Mouse (Mus musculus) liver, embryonic 13.5 days (tissue): ENCODE data around the gene Becn1. TPM values are rescaled to one million over a fixed set of nuclear protein-coding genes. Genes with fewer than 3 reads are reported as not detected.

Experiments used
- ATAC-seq: fragments of 200-750 bp; cut with Nextera tagmentation; 2 replicates; pipeline ENCODE4 v1.8.0; 2017; ENCODE audit warnings: low read depth, mild to moderate bottlenecking, moderate number of reproducible peaks, moderate library complexity
- DNase-seq: peaks from one replicate; pipeline ENCODE4 v3.0.0; 2022
- H3K27ac ChIP-seq: fragments of 300-500 bp; sonication (generic); 2 replicates; pipeline ENCODE4 v1.5.1; 2015; ENCODE audit warnings: moderate library complexity, mild to moderate bottlenecking, inconsistent platforms
- H3K27me3 ChIP-seq: fragments of 300-500 bp; sonication (generic); 2 replicates; pipeline ENCODE4 v1.6.1; 2015; ENCODE audit warnings: mild to moderate bottlenecking, inconsistent platforms
- H3K36me3 ChIP-seq: fragments of 300-500 bp; sonication (generic); 2 replicates; pipeline ENCODE4 v1.6.1; 2015; ENCODE audit warnings: mild to moderate bottlenecking, inconsistent platforms
- H3K4me1 ChIP-seq: fragments of 300-500 bp; sonication (generic); replicated peaks from 2 replicates; pipeline ENCODE4 v1.6.1; 2015; ENCODE audit warnings: inconsistent platforms
- H3K4me2 ChIP-seq: fragments of 300-500 bp; sonication (generic); 2 replicates; pipeline ENCODE4 v1.6.1; 2015; ENCODE audit warnings: inconsistent platforms, mild to moderate bottlenecking, moderate library complexity
- H3K4me3 ChIP-seq: fragments of 300-500 bp; sonication (generic); replicated peaks from 2 replicates; pipeline ENCODE4 v1.5.1; 2015; ENCODE audit warnings: mild to moderate bottlenecking, inconsistent platforms
- H3K9ac ChIP-seq: fragments of 300-500 bp; sonication (generic); 2 replicates; pipeline ENCODE4 v1.6.1; 2015; ENCODE audit warnings: mild to moderate bottlenecking, inconsistent platforms
- H3K9me3 ChIP-seq: fragments of 300-500 bp; sonication (generic); replicated peaks from 2 replicates; pipeline ENCODE4 v1.6.1; 2016; ENCODE audit warnings: inconsistent platforms
- WGBS: fragments of 180-500 bp; shearing (Covaris S2); methylation state at CpG from one replicate; pipeline ENCODE4 v1.1.7; 2015; ENCODE audit not compliant: insufficient replicate concordance; 5-methylcytosine and 5-hydroxymethylcytosine counted together
- polyA plus RNA-seq: library from polyadenylated mRNA; unstranded; fragments of >200 nt; fragmentation: Nextera tagmentation; extraction: Ambion mirVana; gene quantifications from 2 replicates; pipeline ENCODE4 v1.2.1, GENCODE M21; 2015

Becn1 gene
- polyA plus RNA-seq, 1 experiment from 2014 or later: 108 TPM

DNA sequence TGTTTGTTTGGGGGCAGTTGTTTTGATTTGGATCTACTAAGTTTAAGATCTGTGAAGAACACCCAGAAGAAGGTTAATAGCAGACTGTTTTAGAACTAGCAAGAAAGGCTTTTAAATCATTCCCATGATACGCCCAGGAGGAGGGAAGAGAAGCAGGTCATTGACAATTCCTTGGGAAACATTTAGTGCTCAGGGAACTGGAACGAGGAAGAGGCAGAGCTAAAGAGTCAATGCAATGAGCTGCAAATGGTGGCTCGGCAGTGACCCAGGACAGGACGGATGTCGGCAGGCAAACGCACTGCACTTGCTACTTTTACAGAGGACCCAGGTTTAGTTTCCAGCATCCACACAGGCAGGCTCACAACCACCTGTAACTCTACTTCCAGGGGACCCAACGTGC, 21.2 kb downstream of the Becn1 start:
- H3K9ac ChIP-seq: no peak overlapping the region
- H3K4me2 ChIP-seq: no peak overlapping the region
- 51% methylated on average over 7 of the region's 7 CpGs for WGBS
- no peak for ATAC-seq
- H3K4me1 ChIP-seq: peaks cover 39% of the 10 kb centered on the region
- peaks cover 32% of the 10 kb centered on the region for H3K36me3 ChIP-seq
- H3K4me3 ChIP-seq: no peak overlapping the region
- no peak overlapping the region for H3K27ac ChIP-seq
- no peaks in the 10 kb centered on the region for H3K27me3 ChIP-seq
- no peak for DNase-seq
- H3K9me3 ChIP-seq: no peaks in the 10 kb centered on the region

DNA sequence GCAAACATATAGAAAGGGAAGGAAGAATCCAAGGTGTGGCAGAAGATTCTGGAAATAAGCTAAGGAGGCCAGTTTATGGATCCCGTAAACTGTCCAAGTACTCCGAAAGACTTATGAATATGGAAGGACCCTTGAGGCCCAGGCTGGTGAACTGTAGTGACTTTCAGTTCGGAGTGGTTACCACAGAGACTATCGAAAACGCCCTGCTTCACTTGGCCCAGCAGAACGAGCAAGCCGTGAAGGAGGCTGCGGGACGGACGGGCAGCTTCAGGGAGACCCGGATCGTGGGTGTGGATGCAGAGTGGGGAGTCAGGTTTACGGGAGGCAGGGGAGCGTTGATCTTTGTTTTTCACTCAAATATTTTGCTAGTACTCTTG, 22.9 kb downstream of the Becn1 start:
- Histone ChIP-seq H3K4me2 (peak overlapping the region; percentile 90), H3K4me3 (peak overlapping the region; percentile 78), H3K9me3 (no peaks in the 10 kb centered on the region), H3K4me1 (peaks cover 40% of the 10 kb centered on the region), H3K9ac (peak overlapping the region; percentile 86), H3K36me3 (peaks cover 20% of the 10 kb centered on the region), H3K27ac (peak overlapping the region; percentile 68), H3K27me3 (no peaks in the 10 kb centered on the region)
- 60% methylated on average over 14 of the region's 14 CpGs for WGBS
- ATAC-seq (peak; percentile 43), DNase-seq (no peak)

DNA sequence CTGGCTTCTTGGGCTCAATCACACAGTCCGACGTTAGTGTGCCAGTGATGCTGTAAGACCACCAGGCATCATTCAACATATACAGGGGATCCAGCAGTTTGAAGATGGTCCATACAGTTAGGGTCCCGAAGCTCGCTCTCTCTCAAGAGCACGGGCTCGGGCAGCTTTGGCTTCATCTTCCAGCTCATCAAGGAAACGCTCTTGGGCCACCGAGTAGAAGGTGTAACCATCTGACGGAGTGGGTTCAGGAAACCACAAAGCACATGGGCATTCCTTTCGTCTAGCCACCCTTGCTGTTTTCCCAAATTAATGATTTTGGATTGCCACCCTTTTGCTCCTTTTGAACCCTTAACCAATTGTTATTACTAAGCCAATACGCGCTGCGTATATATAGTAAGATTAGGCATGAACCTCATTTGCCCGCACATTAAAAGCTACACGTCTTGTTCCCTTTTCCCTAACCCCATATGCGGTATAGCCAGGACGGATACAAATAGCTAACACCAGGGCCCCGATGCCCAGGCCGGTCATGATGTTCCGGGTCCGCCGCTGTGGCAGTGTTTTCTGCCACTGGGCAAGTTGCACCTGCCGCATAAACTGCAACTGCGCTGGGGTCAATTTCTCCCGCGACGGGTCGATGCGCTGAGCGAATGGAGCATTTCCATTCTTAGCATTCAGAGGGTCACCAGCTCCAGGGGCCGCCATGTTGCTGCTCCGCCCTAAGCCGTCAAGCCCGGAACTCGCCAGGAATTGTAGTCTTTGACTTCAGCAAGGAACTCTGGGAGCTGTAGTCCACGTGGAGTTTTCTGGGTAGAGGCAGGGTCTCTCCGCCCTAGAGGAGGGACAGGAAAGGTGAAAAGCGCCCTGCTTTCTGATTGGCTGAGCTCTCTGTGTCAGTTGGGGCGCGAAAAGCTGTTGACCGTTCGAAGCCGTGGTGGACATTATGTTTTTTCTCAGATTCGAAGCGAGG, 23.6 kb downstream of the Becn1 start, which contains the start of the genes Cntd1 and Coa3:
Gene Cntd1, plus strand, starts transcription at position 790 of the 970 bp plus-strand sequence.
Gene Coa3, minus strand, starts transcription at position 892 of the 970 bp plus-strand sequence.
- Histone ChIP-seq H3K36me3 (peaks cover 20% of the 10 kb centered on the region), H3K27me3 (no peaks in the 10 kb centered on the region), H3K27ac (peak within 1 kb of the TSS; percentile 83), H3K4me2 (peak within 1 kb of the TSS; percentile 90), H3K4me3 (peak within 1 kb of the TSS; percentile 78), H3K9me3 (no peaks in the 10 kb centered on the region), H3K4me1 (peaks cover 40% of the 10 kb centered on the region), H3K9ac (peak within 1 kb of the TSS; percentile 86)
- WGBS: 4% methylated on average over 45 of the region's 45 CpGs
- DNase-seq (peak; percentile 83), ATAC-seq (peak; percentile 94)

DNA sequence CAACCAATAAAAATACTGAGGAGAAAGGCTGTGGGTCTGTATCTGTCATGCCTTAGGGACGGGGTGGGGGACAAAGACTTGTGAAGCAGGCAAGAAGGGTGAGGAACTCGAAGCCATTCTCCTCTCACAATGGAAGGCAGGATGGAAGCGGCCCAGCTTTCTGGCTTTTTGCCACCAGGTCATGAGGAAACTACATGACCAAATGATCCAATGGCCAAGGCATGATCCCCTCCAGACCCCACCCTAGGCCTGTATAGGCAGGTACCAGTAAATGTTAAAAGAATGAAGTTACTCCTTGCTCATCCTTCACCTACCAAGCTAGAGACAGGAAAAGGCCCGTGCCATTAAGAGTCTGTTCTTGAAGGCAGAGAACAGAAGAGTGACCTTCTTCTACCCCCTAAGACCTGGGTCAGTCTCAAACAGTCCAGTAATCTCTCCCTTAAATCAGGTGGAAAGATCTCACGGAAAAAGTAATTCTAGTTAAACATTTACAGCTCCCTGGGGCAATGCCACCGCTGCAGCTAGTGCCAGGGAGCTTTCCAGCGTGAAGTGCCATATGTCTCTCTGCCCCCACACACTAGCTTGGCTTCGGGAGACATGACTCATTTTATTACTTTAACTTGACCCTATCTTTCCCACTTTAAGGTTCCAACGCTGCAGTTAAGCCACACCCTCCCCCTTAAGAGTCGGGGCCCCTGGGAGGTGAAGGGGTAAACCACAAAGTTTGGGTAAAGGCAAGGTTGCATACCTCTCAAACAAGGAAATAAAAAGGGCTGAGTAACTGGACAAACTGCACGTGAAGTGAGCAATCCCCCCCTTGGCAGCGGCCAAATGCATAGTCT, 24.5 kb downstream of the Becn1 start:
- peak overlapping the region; percentile 86 for H3K9ac ChIP-seq
- DNase-seq (no peak), ATAC-seq (peak; percentile 32; the same call in 1 of the 2 replicates)
- H3K4me2 ChIP-seq: peak overlapping the region; percentile 90
- peaks cover 35% of the 10 kb centered on the region for H3K4me1 ChIP-seq
- H3K4me3 ChIP-seq: peak overlapping the region; percentile 78
- no peaks in the 10 kb centered on the region for H3K27me3 ChIP-seq
- peak overlapping the region; percentile 83 for H3K27ac ChIP-seq
- no peaks in the 10 kb centered on the region for H3K9me3 ChIP-seq
- 42% methylated on average over 12 of the region's 12 CpGs for WGBS
- H3K36me3 ChIP-seq: peaks cover 20% of the 10 kb centered on the region

DNA sequence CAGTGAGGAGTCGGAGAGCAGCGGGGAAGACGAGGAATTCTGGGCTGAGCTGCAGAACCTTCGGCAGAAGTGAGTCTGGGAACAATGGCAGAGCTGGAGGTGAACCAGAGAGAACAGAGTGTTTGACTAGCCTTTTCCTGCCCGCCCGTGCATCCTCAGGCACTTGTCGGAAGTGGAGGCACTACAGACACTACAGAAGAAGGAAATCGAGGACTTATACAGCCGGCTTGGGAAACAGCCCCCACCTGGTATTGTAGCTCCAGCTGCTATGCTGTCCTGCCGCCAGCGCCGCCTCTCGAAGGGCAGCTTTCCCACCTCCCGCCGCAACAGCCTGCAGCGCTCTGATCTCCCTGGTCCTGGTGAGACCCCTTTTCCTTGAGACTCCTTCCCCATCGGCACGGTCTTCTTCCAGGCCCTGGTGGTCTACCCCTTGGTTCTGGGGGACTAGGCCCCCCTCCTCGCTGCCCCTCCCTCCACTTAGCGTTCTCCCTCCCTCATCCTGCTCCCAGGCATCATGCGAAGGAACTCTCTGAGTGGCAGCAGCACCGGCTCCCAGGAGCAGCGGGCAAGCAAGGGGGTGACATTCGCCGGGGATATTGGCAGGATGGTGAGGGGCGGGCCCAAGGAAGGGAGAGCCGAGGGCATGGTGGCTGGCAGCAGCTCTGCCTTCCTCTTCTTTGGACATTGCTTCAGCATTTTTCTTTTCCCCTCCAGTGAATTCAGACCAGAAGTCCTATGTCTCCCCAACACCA, 25.6 kb downstream of the Becn1 start:
- Histone ChIP-seq H3K27me3 (no peaks in the 10 kb centered on the region), H3K36me3 (peaks cover 20% of the 10 kb centered on the region), H3K9me3 (no peaks in the 10 kb centered on the region), H3K27ac (peak overlapping the region; percentile 83; the same call in 1 of the 2 replicates), H3K9ac (peak overlapping the region; percentile 86), H3K4me1 (peaks cover 35% of the 10 kb centered on the region), H3K4me3 (peak overlapping the region; percentile 78), H3K4me2 (peak overlapping the region; percentile 90)
- WGBS: 64% methylated on average over 27 of the region's 27 CpGs
- ATAC-seq: no peak
- no peak for DNase-seq

DNA sequence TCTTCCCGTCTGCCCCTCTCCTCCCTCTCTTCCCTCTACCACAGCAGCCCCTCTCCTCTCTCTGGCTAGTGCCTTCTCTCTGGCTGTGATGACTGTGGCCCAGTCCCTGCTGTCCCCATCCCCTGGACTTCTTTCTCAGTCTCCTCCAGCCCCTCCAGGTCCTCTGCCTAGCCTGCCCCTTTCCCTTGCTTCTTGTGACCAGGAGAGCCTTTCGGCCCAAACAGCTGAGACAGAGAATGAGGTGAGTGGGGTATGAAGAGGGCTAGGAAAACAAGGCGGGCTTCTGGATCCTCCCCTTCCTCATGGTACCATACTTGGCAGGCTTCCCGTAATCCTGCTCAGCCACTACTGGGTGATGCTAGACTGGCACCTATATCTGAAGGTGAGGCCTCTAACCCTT, 26.8 kb downstream of the Becn1 start:
- Histone ChIP-seq H3K4me3 (no peak overlapping the region), H3K9ac (no peak overlapping the region), H3K36me3 (peaks cover 20% of the 10 kb centered on the region), H3K4me2 (no peak overlapping the region), H3K27ac (no peak overlapping the region), H3K27me3 (0 out of 2 replicates have a peak, but pooled peaks cover 9% of the 10 kb centered on the region), H3K9me3 (no peaks in the 10 kb centered on the region), H3K4me1 (peaks cover 43% of the 10 kb centered on the region)
- ATAC-seq: no peak
- WGBS: 79% methylated on average over 4 of the region's 4 CpGs
- no peak for DNase-seq

DNA sequence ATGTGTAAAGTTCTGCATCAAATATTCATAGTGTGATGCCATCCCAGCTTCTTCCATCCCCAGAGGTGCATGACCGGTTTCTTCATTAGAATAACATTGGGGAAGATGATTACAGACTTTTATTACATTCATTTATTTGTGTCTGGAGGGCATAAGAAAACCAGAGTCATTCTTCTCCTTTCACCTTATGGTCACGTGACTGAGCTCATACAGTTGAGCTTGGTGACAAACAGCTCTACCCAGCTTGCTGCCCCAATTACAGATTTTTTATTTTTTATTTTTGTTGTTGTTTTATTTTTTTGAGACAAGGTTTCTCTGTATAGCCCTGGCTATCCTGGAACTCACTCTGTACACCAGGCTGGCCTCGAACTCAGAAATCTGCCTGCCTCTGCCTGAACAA, 29.6 kb downstream of the Becn1 start:
- 80% methylated on average over 3 of the region's 3 CpGs for WGBS
- no peak for ATAC-seq

DNA sequence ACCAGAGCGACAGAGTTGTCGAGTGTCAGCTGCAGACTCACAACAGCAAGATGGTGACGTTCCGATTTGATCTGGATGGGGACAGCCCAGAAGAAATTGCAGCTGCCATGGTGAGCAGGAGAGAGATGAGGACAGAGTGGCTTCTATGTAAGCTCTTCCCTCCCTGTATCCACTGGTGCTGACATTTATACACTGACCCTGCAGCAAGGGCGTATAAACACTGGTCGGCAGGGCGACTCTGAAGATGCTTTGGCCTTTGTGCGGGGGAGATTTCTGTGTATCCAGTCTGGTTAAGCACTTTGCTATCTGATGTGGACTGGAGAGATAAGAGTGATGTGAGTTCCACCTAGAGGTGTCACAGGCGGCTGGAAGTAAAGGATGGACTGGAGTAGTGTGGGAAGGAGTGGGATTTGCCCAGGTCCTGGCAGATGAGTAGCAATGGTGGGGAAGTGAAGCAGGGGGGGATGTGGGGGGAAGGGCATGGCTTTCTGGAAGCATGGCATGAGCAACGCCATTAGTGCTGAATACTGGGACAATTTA, 32.4 kb downstream of the Becn1 start:
- Histone ChIP-seq H3K27ac (0 out of 2 replicates have a peak overlapping the region, but pooled peaks have one; percentile 14), H3K9me3 (no peaks in the 10 kb centered on the region), H3K4me1 (peaks cover 40% of the 10 kb centered on the region), H3K4me3 (no peak overlapping the region), H3K9ac (no peak overlapping the region), H3K27me3 (peaks cover 50% of the 10 kb centered on the region), H3K36me3 (peaks cover 4% of the 10 kb centered on the region; the same call in 1 of the 2 replicates), H3K4me2 (no peak overlapping the region)
- 19% methylated on average over 10 of the region's 10 CpGs for WGBS
- DNase-seq (no peak), ATAC-seq (peak; percentile 74)

More for the DNA sequence above, 29.6 kb downstream of the Becn1 start:
- H3K27ac ChIP-seq: no peak overlapping the region
- DNase-seq: no peak
- no peak overlapping the region for H3K4me2 ChIP-seq
- H3K4me1 ChIP-seq: peaks cover 49% of the 10 kb centered on the region
- H3K4me3 ChIP-seq: no peak overlapping the region
- H3K9me3 ChIP-seq: no peaks in the 10 kb centered on the region
- H3K27me3 ChIP-seq: peaks cover 22% of the 10 kb centered on the region
- H3K36me3 ChIP-seq: peaks cover 21% of the 10 kb centered on the region
- H3K9ac ChIP-seq: no peak overlapping the region

DNA sequence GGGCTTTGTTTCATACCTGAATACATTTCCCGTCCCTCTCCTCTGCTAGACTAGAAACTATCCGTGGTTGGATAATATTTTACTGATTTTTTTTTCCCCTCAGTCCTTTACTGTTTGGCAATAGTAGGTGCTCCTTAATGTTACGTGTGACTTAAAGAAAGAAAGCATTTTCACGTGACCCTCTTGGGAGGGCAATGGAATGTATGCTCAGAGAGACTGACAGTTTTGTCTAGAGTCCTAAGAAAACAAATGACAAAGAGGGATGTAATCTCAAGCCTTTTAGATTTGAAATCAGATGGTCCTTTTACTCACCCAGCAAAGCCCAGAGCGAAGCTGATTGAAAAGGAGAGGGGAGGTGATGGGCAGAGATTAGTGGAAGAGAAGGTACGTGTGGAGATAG, 36.2 kb downstream of the Becn1 start:
- Histone ChIP-seq H3K9me3 (no peaks in the 10 kb centered on the region), H3K4me1 (peaks cover 71% of the 10 kb centered on the region), H3K4me3 (no peak overlapping the region), H3K27me3 (peaks cover 76% of the 10 kb centered on the region), H3K9ac (no peak overlapping the region), H3K36me3 (peaks cover 4% of the 10 kb centered on the region; the same call in 1 of the 2 replicates), H3K27ac (no peak overlapping the region), H3K4me2 (no peak overlapping the region)
- 47% methylated on average over 6 of the region's 6 CpGs for WGBS
- ATAC-seq (no peak), DNase-seq (no peak)

DNA sequence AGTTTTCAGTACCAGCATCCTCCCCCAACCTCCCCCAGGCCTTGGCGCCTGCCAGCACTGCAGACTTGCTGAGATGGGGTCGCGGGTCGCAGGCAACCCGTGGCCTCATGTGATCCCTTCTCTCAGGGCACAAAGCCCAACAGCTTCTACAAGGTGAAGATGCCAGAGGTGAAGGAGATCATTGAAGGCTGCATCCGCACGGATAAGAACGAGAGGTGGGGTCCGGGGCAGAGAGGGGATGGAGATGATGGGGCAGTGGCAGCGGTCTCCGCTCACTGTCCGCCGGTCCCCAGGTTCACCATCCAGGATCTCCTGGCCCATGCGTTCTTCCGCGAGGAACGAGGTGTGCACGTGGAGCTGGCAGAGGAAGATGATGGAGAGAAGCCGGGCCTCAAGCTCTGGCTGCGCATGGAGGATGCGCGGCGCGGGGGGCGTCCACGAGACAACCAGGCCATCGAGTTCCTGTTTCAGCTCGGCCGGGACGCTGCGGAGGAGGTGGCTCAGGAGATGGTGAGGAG, 37.1 kb downstream of the Becn1 start:
- no peaks in the 10 kb centered on the region for H3K9me3 ChIP-seq
- ATAC-seq (no peak), DNase-seq (no peak)
- H3K27ac ChIP-seq: no peak overlapping the region
- peaks cover 69% of the 10 kb centered on the region for H3K27me3 ChIP-seq
- H3K4me2 ChIP-seq: peak overlapping the region; percentile 23; the same call in 1 of the 2 replicates
- H3K9ac ChIP-seq: no peak overlapping the region
- H3K4me1 ChIP-seq: peaks cover 71% of the 10 kb centered on the region
- H3K4me3 ChIP-seq: peak overlapping the region; percentile 23
- 13% methylated on average over 31 of the region's 31 CpGs for WGBS
- H3K36me3 ChIP-seq: peaks cover 4% of the 10 kb centered on the region; the same call in 1 of the 2 replicates
